ENCODE assay signal across 39 mouse cellular contexts in the genomic region with DNA sequence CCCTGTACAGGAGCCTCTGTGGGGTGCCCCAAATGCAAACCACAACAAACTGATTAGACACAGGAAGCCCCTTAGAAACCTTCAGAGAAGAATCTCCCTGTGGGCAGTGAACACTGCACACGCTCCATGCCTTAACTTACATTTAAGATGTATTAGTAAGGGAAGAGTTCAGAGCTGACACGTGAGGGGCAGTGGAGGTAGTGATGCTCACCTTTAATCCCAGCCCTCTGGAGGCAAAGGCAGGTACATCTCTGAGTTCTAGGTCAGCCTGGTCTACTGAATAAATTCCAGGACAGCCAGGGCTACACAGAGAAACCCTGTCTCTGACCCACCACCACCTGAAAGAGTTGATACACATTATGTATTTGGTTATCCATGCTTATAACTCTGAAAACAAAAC. TPM values are rescaled to one million over a fixed set of nuclear protein-coding genes. Genes with fewer than 3 reads are reported as not detected.
"Had no signal": no experiment of that assay in that cellular context is flagged by ENCODE, and none has a peak within 500 bp of the region (broad histone marks: within the 10 kb centered on the region; RNA-seq: fewer than 3 reads in every experiment).

No protein-coding gene starts in this region.

- H3K36me3 ChIP-seq: heart, embryonic 10.5 days; heart, embryonic 12.5 days; hindbrain, embryonic 13.5 days; hindbrain, embryonic 15.5 days; kidney, embryonic 15.5 days; limb, embryonic 13.5 days; limb, embryonic 15.5 days; liver, embryonic 13.5 days; liver, embryonic 15.5 days had no signal

- H3K27ac ChIP-seq: heart, embryonic 10.5 days; hindbrain, embryonic 13.5 days; hindbrain, embryonic 15.5 days; hindbrain, postnatal 0 days; kidney, embryonic 15.5 days; kidney, postnatal 0 days; layer of hippocampus, adult 2 months; left cerebral cortex, adult 2 months; limb, embryonic 13.5 days; limb, embryonic 15.5 days; liver, embryonic 13.5 days; liver, embryonic 15.5 days had no signal

- DNase-seq: gastrocnemius, postnatal 14 days; gastrocnemius, postnatal 36 days; heart, adult 18-20 months; heart, postnatal 10 days; kidney, adult 11 months; kidney, adult 2 months; kidney, adult 9 months; kidney, postnatal 14 days; kidney, postnatal 36 days; left cerebral cortex, postnatal 4 days; liver, embryonic 13.5 days; liver, postnatal 0 days had no signal

- H3K4me1 ChIP-seq: hindbrain, embryonic 15.5 days; liver, embryonic 13.5 days; liver, embryonic 15.5 days had no signal

- H3K4me2 ChIP-seq: heart, embryonic 12.5 days; hindbrain, embryonic 13.5 days; hindbrain, embryonic 15.5 days; kidney, embryonic 15.5 days; limb, embryonic 13.5 days; limb, embryonic 15.5 days; liver, embryonic 13.5 days; liver, embryonic 15.5 days had no signal

- H3K9ac ChIP-seq: heart, embryonic 12.5 days; hindbrain, embryonic 13.5 days; hindbrain, embryonic 15.5 days; kidney, embryonic 15.5 days; limb, embryonic 13.5 days; limb, embryonic 15.5 days; liver, embryonic 13.5 days; liver, embryonic 15.5 days; liver, postnatal 0 days had no signal

- H3K4me3 ChIP-seq: heart, embryonic 10.5 days; heart, embryonic 12.5 days; hindbrain, embryonic 13.5 days; hindbrain, embryonic 15.5 days; kidney, embryonic 15.5 days; layer of hippocampus, adult 2 months; left cerebral cortex, adult 2 months; limb, embryonic 13.5 days; limb, embryonic 15.5 days; liver, embryonic 13.5 days; liver, embryonic 15.5 days had no signal

- H3K9me3 ChIP-seq: heart, embryonic 10.5 days; heart, embryonic 12.5 days; hindbrain, embryonic 13.5 days; hindbrain, embryonic 15.5 days; kidney, embryonic 15.5 days; limb, embryonic 13.5 days; limb, embryonic 15.5 days; liver, embryonic 13.5 days; liver, embryonic 15.5 days had no signal

- ATAC-seq: hindbrain, postnatal 0 days; intestine, embryonic 16.5 days; liver, postnatal 0 days had no signal

RNA-seq across cellular contexts. Expression of a gene that starts 15.9 kb away (rescaled TPM):
- total RNA-seq: gastrocnemius, adult 18-20 months; gastrocnemius, adult 8-10 months; gastrocnemius, postnatal 14 days; gastrocnemius, postnatal 36 days; heart, adult 18-20 months; heart, adult 8-10 months; heart, postnatal 10 days; heart, postnatal 25 days; hematopoietic stem cell, adult 5-6 weeks; hindbrain, postnatal 0 days; layer of hippocampus, adult 2 months; layer of hippocampus, postnatal 10 days; layer of hippocampus, postnatal 25 days; left cerebral cortex, adult 2 months; left cerebral cortex, postnatal 25 days; left cerebral cortex, postnatal 4 days; liver, adult 2 months had no signal
- polyA plus RNA-seq: gonadal fat pad, adult 2 months; heart, embryonic 10.5 days; heart, embryonic 12.5 days; heart, embryonic 14.5 days; heart, embryonic 16.5 days; hindbrain, embryonic 13.5 days; hindbrain, embryonic 15.5 days; hindbrain, postnatal 0 days; intestine, embryonic 14.5 days; intestine, embryonic 16.5 days; kidney, adult 2 months; kidney, embryonic 15.5 days; kidney, postnatal 0 days; large intestine, adult 2 months; liver, adult 2 months; liver, embryonic 13.5 days; liver, embryonic 15.5 days; liver, postnatal 0 days had no signal
